Mouse (Mus musculus) E14TG2a.4 (cell line): Measurements from ENCODE around the gene Rab40b.

Source experiments
- H3K27me3 ChIP-seq: 2 replicates; pipeline ENCODE4 v1.6.1; 2014; ENCODE audit warnings: low read length, control low read depth; ENCODE audit not compliant: insufficient read depth
- H3K36me3 ChIP-seq: 2 replicates; pipeline ENCODE4 v1.6.1; 2014; ENCODE audit warnings: low read length, control low read depth; ENCODE audit not compliant: insufficient read depth
- H3K4me1 ChIP-seq: replicated peaks from 2 replicates; pipeline ENCODE4 v1.6.1; 2014; ENCODE audit warnings: low read depth, low read length, control low read depth
- H3K4me3 ChIP-seq: replicated peaks from 2 replicates; pipeline ENCODE4 v1.5.1; 2014; ENCODE audit warnings: mild to moderate bottlenecking, low read length
- H3K9me3 ChIP-seq: 2 replicates; pipeline ENCODE4 v1.6.1; 2014; ENCODE audit warnings: low read length, control low read depth
- CTCF ChIP-seq: conservative IDR thresholded peaks from 2 replicates; pipeline ENCODE4 v1.5.1; 2014; ENCODE audit warnings: low read length
- NANOG ChIP-seq: IDR thresholded peaks from 2 replicates; pipeline ENCODE4 v1.6.1; 2014; ENCODE audit warnings: borderline replicate concordance, low read length, mixed read lengths
- POU5F1 ChIP-seq: IDR thresholded peaks from 2 replicates; pipeline ENCODE4 v1.6.1; 2014; ENCODE audit warnings: low read length, borderline replicate concordance

The Rab40b gene

DNA sequence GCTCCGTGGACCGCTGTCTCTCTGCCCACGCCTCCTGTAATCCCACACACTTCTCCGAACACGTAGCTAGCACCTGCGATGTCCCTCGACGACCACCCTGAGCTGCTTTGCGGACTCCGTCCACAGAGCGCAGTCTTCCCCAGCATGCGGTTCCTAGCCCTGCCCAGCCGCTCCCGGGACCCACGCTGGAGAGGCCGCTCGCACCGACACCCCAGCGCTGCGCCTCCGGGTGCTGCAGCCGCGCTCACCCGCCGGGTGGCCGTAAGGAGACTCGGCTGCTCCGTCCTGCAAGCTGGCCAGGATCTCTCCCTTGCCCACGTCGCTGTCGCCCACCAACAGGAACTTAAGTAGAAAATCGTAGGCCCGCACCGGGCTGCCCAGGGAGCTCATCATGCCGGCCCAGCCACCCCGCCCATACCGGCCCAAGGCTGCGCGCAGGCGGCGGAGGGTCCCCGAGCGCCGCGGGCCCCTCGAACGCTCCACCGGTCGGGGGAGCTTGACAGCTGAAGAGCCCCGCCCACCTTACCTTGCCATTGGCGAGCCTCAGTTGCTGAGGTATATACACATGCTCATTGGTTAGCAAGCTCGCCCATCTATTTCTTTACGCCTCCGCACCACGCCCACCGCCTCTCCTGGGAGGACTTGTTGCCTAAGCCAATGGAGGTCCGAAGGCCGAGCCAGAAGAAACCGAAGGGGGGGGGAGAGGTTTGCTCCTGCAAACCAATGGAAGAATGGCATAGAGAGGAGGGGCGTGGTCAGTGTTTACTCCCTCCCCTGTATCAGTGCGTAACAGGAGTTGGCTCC is at the start of gene Rab40b:
Gene Rab40b (minus strand): TSS at position 502 of the 804 bp plus-strand sequence.
- Histone ChIP-seq H3K4me3 (peak within 1 kb of the TSS; percentile 88), H3K36me3 (no peaks in the 10 kb centered on the region), H3K4me1 (peaks cover 13% of the 10 kb centered on the region), H3K9me3 (no peaks in the 10 kb centered on the region), H3K27me3 (peaks cover 26% of the 10 kb centered on the region)
- TF ChIP-seq NANOG (no peak), CTCF (no peak), POU5F1 (no peak)

DNA sequence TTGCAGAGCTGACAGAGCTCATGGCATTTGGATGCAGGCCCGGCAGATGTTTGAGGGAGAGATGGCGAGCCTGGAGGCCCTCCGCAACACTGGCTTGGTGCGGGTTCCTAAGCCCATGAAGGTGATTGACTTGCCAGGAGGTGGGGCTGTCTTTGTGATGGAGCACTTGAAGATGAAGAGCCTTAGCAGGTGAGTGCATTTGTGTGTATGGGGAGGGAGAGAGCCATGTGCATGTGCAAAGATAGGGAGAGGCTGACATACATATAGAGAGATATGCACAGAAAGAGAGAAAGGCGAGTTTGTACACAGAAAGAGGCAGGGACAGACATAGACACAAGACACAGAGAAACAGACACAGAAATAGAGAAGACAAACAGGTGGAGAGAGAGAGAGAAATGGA is 49.2 kb upstream of the Rab40b start:
- TF ChIP-seq CTCF: no peak
- no peak for TF ChIP-seq NANOG
- TF ChIP-seq POU5F1: no peak
- no peaks in the 10 kb centered on the region for H3K36me3 ChIP-seq
- H3K9me3 ChIP-seq: no peaks in the 10 kb centered on the region

GRCm38 (mm10) chr11:121434156-121435155 is 46.4 kb upstream of the Rab40b start, which contains the start of gene Fn3k:
TSS of gene Fn3k (plus strand) at chr11:121434913.
- Histone ChIP-seq H3K9me3 (no peaks in the 10 kb centered on the region), H3K36me3 (peaks cover 10% of the 10 kb centered on the region), H3K4me1 (peaks cover 23% of the 10 kb centered on the region), H3K27me3 (peaks cover 12% of the 10 kb centered on the region), H3K4me3 (peak within 1 kb of the TSS; percentile 73)
- TF ChIP-seq CTCF (no peak), NANOG (no peak), POU5F1 (no peak)

More for the DNA sequence above, 49.2 kb upstream of the Rab40b start:
- peaks cover 29% of the 10 kb centered on the region for H3K4me1 ChIP-seq
- H3K4me3 ChIP-seq: no peak overlapping the region
- H3K27me3 ChIP-seq: peaks cover 12% of the 10 kb centered on the region

GRCm38 (mm10) chr11:121433397-121433796 is 45.3 kb upstream of the Rab40b start:
- Histone ChIP-seq H3K36me3 (peaks cover 21% of the 10 kb centered on the region), H3K4me3 (no peak overlapping the region), H3K9me3 (no peaks in the 10 kb centered on the region), H3K27me3 (peaks cover 12% of the 10 kb centered on the region), H3K4me1 (peaks cover 17% of the 10 kb centered on the region)
- TF ChIP-seq POU5F1: no peak
- no peak for TF ChIP-seq NANOG
- TF ChIP-seq CTCF: no peak

DNA sequence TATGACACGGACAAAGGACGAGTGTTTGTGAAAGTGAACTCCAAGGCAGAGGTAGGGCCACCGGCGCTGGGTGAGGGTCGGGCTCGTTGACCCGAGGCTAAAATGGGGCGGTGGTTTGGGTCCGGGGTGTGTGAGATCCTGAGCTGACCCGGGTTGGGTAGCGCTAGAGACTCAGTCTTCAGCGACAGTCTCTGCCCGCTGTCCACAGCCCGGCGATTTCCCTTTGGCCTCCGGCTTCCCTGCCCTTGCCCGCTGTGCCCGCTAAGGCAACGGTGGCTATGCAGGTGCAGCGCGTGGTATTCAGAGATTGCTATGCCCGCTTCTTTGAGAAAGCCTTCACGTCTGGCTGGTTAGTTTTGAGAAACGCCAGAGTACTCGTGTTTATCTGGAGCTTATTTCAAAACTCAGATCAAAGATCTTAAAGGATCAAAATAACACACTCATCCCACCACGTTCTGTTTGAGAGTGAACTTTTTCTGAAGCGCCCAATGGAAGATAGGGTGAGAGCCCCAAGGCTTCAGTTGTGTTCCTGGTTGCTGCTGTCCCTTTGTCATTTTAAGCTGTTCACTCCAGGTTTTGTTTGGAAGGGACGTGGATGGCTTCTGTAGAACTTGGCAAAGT is 33.6 kb upstream of the Rab40b start:
- TF ChIP-seq NANOG (no peak), POU5F1 (no peak), CTCF (no peak)
- no peaks in the 10 kb centered on the region for H3K27me3 ChIP-seq
- H3K36me3 ChIP-seq: peaks cover under 1% of the 10 kb centered on the region; the same call in 1 of the 2 replicates
- peak overlapping the region; percentile 89 for H3K4me3 ChIP-seq
- no peaks in the 10 kb centered on the region for H3K9me3 ChIP-seq
- H3K4me1 ChIP-seq: peaks cover 13% of the 10 kb centered on the region

- Histone ChIP-seq H3K4me1 (peaks cover 13% of the 10 kb centered on the region), H3K9me3 (no peaks in the 10 kb centered on the region), H3K36me3 (no peaks in the 10 kb centered on the region; the same call in 1 of the 2 replicates), H3K27me3 (no peaks in the 10 kb centered on the region), H3K4me3 (peak within 1 kb of the TSS; percentile 89)
- TF ChIP-seq NANOG (no peak), POU5F1 (no peak), CTCF (no peak)
Measured at GRCm38 (mm10) chr11:121420830-121421552, 32.9 kb upstream of the Rab40b start, which contains the start of gene Fn3krp. TSS of gene Fn3krp (plus strand) at chr11:121421401.

GRCm38 (mm10) chr11:121420379-121420778 is 32.3 kb upstream of the Rab40b start:
- no peaks in the 10 kb centered on the region for H3K27me3 ChIP-seq
- H3K9me3 ChIP-seq: no peaks in the 10 kb centered on the region
- TF ChIP-seq CTCF (no peak), NANOG (no peak), POU5F1 (no peak)
- H3K36me3 ChIP-seq: no peaks in the 10 kb centered on the region; the same call in 1 of the 2 replicates
- H3K4me3 ChIP-seq: peak overlapping the region; percentile 89
- peaks cover 13% of the 10 kb centered on the region for H3K4me1 ChIP-seq
